Mouse (Mus musculus) heart, embryonic 13.5 days (tissue): ENCODE measurements around the gene Ppp4r1. TPM values are rescaled to one million over a fixed set of nuclear protein-coding genes. Genes with fewer than 3 reads are reported as not detected.

Experiments used
- ATAC-seq: fragments of 200-750 bp; cut with Nextera tagmentation; 2 replicates; pipeline ENCODE4 v1.8.0; 2017; ENCODE audit warnings: moderate TSS enrichment; ENCODE audit not compliant: insufficient number of reproducible peaks, low FRiP score, low TSS enrichment; ENCODE audit errors: extremely low read depth
- H3K27ac ChIP-seq: fragments of 300-500 bp; sonication (generic); replicated peaks from 2 replicates; pipeline ENCODE4 v1.5.1; 2015; ENCODE audit warnings: moderate library complexity, mild to moderate bottlenecking, inconsistent platforms
- H3K27me3 ChIP-seq: fragments of 300-500 bp; sonication (generic); replicated peaks from 2 replicates; pipeline ENCODE4 v1.6.1; 2015; ENCODE audit warnings: mild to moderate bottlenecking, inconsistent platforms
- H3K36me3 ChIP-seq: fragments of 300-500 bp; sonication (generic); 2 replicates; pipeline ENCODE4 v1.6.1; 2015; ENCODE audit warnings: mild to moderate bottlenecking, inconsistent platforms
- H3K4me1 ChIP-seq: fragments of 300-500 bp; sonication (generic); 2 replicates; pipeline ENCODE4 v1.6.1; 2015; ENCODE audit warnings: inconsistent platforms
- H3K4me2 ChIP-seq: fragments of 300-500 bp; sonication (generic); 2 replicates; pipeline ENCODE4 v1.6.1; 2015; ENCODE audit warnings: inconsistent platforms, mild to moderate bottlenecking, moderate library complexity
- H3K4me3 ChIP-seq: fragments of 300-500 bp; sonication (generic); 2 replicates; pipeline ENCODE4 v1.5.1; 2015; ENCODE audit warnings: moderate library complexity, mild to moderate bottlenecking, inconsistent platforms
- H3K9ac ChIP-seq: fragments of 300-500 bp; sonication (generic); 2 replicates; pipeline ENCODE4 v1.6.1; 2015; ENCODE audit warnings: inconsistent platforms, mild to moderate bottlenecking, moderate library complexity
- H3K9me3 ChIP-seq: fragments of 300-500 bp; sonication (generic); 2 replicates; pipeline ENCODE4 v1.6.1; 2016; ENCODE audit warnings: inconsistent platforms
- WGBS: fragments of 180-500 bp; shearing (Covaris S2); methylation state at CpG from one replicate; pipeline ENCODE4 v1.1.7; 2015; ENCODE audit warnings: mixed read lengths; 5-methylcytosine and 5-hydroxymethylcytosine counted together
- polyA plus RNA-seq: library from polyadenylated mRNA; unstranded; fragments of >200 nt; fragmentation: Nextera tagmentation; extraction: Ambion mirVana; gene quantifications from 2 replicates; pipeline ENCODE4 v1.2.1, GENCODE M21; 2015

Ppp4r1 gene
- polyA plus RNA-seq, result 28.1 and 28.7 TPM in 2 replicates

DNA sequence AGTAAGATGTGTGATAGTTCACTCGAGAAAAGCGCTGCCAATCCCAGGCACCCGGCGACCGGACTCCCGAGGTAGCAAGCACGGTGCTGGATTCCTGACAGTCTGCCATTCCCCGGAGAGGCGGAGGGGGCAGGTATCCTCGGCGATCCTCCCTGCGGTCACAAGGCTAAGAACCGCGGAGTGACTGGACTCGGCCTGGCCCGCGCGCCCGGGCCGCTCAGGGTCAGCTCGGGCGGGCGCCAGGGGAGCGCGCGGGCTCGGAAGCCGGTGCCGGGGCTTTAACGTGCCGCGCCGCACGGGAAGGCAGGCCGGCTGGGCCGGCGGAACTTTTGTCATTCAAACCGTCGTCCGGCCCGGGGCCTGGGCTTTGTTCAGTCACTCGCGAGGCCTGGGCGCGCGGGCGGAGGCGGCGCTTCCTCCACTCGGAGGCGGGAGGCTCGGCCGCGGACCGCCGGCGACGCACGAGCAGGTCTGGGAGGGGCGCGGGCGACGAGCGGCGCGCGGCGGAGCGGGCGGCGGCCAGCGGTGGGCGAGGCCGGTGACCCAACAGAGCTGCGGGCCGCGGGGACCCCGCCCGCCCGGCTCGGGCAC is at the start of gene Ppp4r1:
TSS of gene Ppp4r1 (plus strand) at position 23 of the 591 bp plus-strand sequence.
- peaks cover 26% of the 10 kb centered on the region for H3K36me3 ChIP-seq
- WGBS, result under 1% methylated on average over 60 of the region's 81 CpGs
- H3K4me1 ChIP-seq, result peaks cover 34% of the 10 kb centered on the region
- H3K9me3 ChIP-seq, result no peaks in the 10 kb centered on the region
- peak within 1 kb of the TSS; percentile 77 for H3K4me2 ChIP-seq
- peak within 1 kb of the TSS; percentile 96 for H3K4me3 ChIP-seq
- peak; percentile 69 for ATAC-seq
- peak within 1 kb of the TSS; percentile 99 for H3K9ac ChIP-seq
- no peaks in the 10 kb centered on the region for H3K27me3 ChIP-seq
- H3K27ac ChIP-seq, result peak within 1 kb of the TSS; percentile 99

DNA sequence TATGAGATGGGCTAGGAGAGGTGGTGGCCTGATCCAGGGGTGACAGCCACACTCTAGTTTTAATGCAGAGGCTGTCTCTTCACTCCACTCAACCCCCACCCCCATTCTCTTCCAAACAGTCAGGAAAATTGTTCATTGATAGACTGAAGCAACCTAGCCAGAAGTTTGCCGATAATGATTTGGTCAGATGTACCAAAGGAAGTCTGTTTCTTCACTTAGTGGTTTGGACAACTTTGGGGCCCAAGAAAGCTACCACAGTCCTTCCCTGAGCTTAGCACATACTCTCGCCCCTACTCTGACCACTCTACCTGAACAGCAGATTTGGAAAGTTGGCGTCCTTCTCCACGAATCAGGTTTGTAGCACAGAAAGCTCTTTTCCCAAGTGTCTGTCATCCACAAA is 49.7 kb upstream of the Ppp4r1 start:
- Histone ChIP-seq H3K4me2 (no peak overlapping the region), H3K4me1 (0 out of 2 replicates have a peak, but pooled peaks cover 6% of the 10 kb centered on the region), H3K27ac (no peak overlapping the region), H3K9me3 (no peaks in the 10 kb centered on the region), H3K36me3 (no peaks in the 10 kb centered on the region), H3K4me3 (no peak overlapping the region), H3K27me3 (no peaks in the 10 kb centered on the region), H3K9ac (no peak overlapping the region)
- 75% methylated on average over 4 of the region's 4 CpGs for WGBS
- ATAC-seq, result no peak

DNA sequence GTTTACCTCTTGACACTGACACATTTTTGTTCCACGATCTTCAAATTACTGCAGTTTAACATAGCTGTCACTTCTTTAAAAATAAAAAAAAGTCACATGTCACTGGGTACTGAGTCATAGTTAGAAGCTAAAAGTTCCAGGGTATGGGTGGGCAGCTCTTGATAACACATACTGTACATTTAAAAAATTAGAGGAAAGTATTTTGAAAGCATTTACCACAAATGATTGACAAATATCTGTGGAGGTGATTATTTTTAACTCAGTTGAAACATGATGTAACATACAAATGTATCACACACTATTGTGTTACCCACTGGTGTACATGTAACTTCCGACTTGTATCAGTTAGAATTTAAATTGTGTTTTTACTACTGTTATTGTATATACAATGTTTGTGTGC is 47.3 kb upstream of the Ppp4r1 start:
- WGBS, result 86% methylated on average over 2 of the region's 2 CpGs
- Histone ChIP-seq H3K27me3 (no peaks in the 10 kb centered on the region), H3K4me2 (no peak overlapping the region), H3K27ac (no peak overlapping the region), H3K36me3 (no peaks in the 10 kb centered on the region), H3K9me3 (no peaks in the 10 kb centered on the region), H3K9ac (no peak overlapping the region), H3K4me1 (peaks cover 11% of the 10 kb centered on the region), H3K4me3 (no peak overlapping the region)
- ATAC-seq, result no peak

DNA sequence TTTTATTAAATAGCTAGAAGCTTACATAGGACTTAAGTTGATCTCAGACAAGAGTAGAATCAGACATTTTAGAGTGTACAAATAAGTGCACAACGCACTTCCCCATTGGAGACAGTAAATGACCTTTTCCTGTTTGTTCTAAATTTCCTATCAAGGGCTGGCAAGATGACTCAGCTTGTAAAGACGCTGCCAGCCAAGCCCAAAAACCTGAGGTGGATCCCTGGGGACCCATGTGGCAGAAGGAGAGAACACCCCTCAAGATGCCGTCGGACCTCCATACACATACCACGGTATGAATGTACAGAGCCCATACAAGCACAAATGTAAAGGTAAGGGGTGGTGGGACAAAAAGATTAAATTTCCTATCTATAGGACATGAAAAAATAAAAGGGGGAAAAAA is 45.2 kb upstream of the Ppp4r1 start:
- no peak overlapping the region for H3K9ac ChIP-seq
- H3K9me3 ChIP-seq, result no peaks in the 10 kb centered on the region
- ATAC-seq, result no peak
- no peaks in the 10 kb centered on the region for H3K36me3 ChIP-seq
- 71% methylated on average over 5 of the region's 5 CpGs for WGBS
- no peak overlapping the region for H3K4me3 ChIP-seq
- peaks cover 14% of the 10 kb centered on the region for H3K4me1 ChIP-seq
- H3K27ac ChIP-seq, result peak overlapping the region; percentile 40
- no peaks in the 10 kb centered on the region for H3K27me3 ChIP-seq
- no peak overlapping the region for H3K4me2 ChIP-seq

DNA sequence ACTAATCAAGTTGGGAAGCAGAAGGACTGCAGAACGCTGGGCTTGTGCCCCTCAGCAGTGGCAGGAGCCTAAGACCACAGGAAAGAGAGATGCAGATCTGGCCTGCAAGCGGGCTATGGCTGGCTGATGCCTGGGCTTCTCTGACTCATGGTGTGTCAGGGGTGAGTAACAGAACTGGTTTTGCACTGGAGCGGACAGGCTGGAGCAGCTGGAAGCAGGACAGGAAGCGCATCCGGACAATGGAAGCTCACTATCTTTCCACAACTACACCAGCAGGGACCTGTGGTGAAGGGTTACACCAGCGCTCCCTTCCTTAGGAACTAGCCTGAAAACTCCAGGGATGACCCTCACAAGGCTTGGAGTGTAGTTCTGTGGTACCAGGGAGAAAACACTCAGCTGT is 44.8 kb upstream of the Ppp4r1 start:
- Histone ChIP-seq H3K36me3 (no peaks in the 10 kb centered on the region), H3K9ac (no peak overlapping the region), H3K4me1 (peaks cover 14% of the 10 kb centered on the region), H3K9me3 (no peaks in the 10 kb centered on the region), H3K4me2 (no peak overlapping the region), H3K27me3 (no peaks in the 10 kb centered on the region), H3K27ac (peak overlapping the region; percentile 40), H3K4me3 (no peak overlapping the region)
- no peak for ATAC-seq
- WGBS, result 66% methylated on average over 6 of the region's 6 CpGs

DNA sequence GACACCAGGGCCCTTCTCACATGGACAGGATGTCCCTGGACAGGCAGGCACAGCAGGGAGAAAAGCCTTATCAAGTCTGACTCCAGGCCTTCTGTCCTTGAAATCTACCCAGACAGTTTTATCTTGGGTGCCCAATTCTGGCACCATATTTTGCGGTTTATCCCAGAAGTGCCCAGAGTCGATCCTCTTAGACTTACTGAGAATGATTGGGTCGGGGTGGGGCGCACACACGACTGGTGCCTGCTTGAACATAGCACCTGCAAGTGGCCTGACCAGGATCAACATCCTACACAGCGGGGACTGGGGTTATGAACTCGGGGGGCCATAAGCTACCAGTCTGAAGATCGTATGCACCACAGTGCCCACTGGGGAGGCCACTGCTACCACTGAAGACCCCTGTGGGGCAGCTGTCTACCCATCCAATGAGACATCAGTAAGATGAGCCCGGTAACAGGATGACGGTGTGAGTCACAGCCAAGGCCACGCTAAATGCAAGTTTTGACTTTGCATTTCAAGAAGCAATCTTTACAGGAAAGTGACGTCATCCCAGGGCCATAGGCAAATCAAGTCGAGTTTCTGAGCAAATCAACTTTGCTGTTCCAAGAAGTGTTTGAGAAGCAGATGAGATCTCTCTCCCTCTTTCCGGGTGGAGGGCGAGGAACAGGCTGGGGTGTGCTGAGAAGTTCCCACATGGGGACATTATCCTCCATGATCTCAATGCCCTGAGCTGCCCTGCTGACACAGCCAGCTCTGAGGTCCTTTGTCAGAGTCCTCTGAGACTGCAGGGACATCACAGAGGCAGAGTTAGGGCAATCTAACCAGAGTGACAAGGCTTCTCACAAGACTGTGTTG is 42.3 kb upstream of the Ppp4r1 start:
- no peaks in the 10 kb centered on the region for H3K27me3 ChIP-seq
- ATAC-seq, result no peak
- WGBS, result 58% methylated on average over 15 of the region's 15 CpGs

DNA sequence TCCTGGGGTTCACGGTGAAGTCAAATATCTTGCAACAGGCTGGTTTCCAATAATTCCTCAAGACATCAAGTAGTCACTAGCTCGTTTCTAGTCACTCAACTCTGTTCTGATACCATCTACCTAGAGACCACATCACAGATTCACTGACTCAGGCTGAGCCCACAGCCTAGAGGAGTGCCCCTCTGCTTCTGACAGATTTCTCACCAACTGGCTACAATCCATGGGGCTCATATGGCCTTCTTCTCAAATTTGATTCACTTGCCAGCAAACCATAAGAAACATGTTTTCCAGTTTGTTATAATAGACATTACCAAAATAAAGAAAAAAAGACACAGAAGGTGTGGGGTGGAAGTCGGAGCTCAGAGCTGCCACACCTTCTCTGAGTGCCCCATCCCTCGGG is 40.8 kb upstream of the Ppp4r1 start:
- H3K4me2 ChIP-seq, result no peak overlapping the region
- no peak overlapping the region for H3K9ac ChIP-seq
- no peaks in the 10 kb centered on the region for H3K9me3 ChIP-seq
- 80% methylated on average over 4 of the region's 4 CpGs for WGBS
- H3K36me3 ChIP-seq, result peaks cover 7% of the 10 kb centered on the region
- peaks cover 14% of the 10 kb centered on the region for H3K4me1 ChIP-seq
- no peak overlapping the region for H3K27ac ChIP-seq
- ATAC-seq, result no peak
- no peaks in the 10 kb centered on the region for H3K27me3 ChIP-seq
- H3K4me3 ChIP-seq, result no peak overlapping the region

More for the DNA sequence above, 42.3 kb upstream of the Ppp4r1 start:
- Histone ChIP-seq H3K9ac (no peak overlapping the region), H3K4me2 (no peak overlapping the region), H3K4me3 (no peak overlapping the region), H3K27ac (peak overlapping the region; percentile 32), H3K36me3 (peaks cover 7% of the 10 kb centered on the region), H3K9me3 (no peaks in the 10 kb centered on the region), H3K4me1 (peaks cover 14% of the 10 kb centered on the region)

DNA sequence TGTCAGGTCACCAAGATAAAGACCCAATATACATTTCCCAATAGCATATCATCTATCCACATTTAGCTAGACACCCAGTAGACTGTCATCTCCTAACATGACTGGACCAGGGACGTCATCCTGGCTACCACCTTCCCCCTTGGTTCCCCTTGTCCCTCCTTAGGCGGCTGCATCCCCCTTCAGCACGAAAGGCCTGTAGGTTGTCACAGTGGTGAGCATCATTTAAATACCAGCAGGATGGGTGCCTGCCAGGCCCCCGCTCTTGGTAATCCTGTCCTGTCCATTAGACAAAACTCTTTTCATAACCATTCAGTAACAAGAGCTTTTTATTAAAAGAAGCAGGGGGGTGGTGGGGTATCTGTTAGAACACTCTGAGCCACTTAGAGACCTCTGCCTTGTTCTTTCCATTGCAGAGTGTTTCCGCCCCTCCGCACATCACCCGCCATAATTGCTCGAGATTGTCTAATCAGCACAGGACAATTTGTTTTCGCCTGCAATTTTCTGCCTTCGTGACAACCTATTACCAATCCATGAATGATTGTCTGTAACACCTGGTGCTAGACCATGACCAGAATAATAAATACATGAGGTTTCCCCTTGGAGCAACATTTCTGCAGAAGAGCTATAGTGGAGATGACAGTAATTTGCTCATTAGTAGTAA is 40.0 kb upstream of the Ppp4r1 start:
- no peak for ATAC-seq
- H3K27me3 ChIP-seq, result no peaks in the 10 kb centered on the region
- peaks cover 14% of the 10 kb centered on the region for H3K4me1 ChIP-seq
- no peak overlapping the region for H3K9ac ChIP-seq
- no peak overlapping the region for H3K4me3 ChIP-seq
- 76% methylated on average over 10 of the region's 10 CpGs for WGBS
- peaks cover 7% of the 10 kb centered on the region for H3K36me3 ChIP-seq
- H3K4me2 ChIP-seq, result no peak overlapping the region
- no peaks in the 10 kb centered on the region for H3K9me3 ChIP-seq
- no peak overlapping the region for H3K27ac ChIP-seq

DNA sequence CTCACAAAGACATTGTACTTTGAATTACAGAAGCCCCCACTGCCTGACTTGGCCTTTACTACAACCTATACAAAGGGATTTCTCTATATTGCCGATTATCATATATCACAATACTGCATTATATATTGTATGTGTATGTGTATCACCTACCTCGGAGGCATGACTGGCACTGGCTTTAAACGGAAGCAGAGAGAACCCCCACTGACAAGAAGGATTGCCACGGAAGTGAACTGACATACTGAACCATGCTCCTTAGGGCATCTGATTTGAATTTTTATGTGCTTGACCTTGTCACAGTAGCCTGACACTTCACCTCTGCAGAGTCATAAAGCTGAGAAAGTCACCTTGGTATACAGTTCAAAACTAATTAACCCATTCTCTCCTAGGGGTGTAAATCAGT is 39.4 kb upstream of the Ppp4r1 start:
- WGBS, result 74% methylated on average over 4 of the region's 4 CpGs

DNA sequence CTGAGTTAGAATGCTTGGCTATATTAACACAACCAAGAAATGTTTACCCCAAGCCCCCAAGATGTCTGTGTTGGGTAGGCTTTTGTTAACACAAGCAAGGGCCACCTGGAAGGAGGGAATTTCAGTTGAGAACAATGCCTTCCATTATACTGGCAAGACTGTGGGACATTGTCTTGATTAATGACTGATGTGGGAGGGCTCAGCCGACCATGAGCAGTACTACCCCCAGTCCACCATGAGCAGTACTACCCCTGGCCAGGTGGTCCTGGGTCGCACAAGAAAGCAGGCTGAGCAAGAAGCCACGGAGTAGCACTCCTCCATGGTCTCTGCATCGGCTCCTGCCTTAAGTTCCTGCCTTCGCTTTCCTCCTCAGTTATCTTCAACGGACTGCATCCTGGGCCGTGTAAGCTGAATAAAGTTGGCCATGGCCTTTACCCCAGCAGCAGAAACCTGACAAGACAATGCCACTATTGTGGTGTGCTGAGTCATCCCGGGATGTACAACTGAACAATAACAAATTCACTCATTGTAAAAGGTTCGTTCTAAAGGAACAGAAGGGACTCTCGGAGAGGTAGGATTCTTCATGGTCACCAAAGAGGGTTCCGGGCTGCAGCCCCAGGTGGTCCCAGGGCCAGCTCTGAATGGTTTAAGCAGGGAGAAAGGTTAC is 38.6 kb upstream of the Ppp4r1 start:
- 80% methylated on average over 11 of the region's 11 CpGs for WGBS
- peaks cover 14% of the 10 kb centered on the region for H3K4me1 ChIP-seq
- no peak for ATAC-seq

More for the DNA sequence above, 39.4 kb upstream of the Ppp4r1 start:
- no peak for ATAC-seq
- Histone ChIP-seq H3K4me3 (no peak overlapping the region), H3K4me2 (no peak overlapping the region), H3K4me1 (peaks cover 14% of the 10 kb centered on the region), H3K27ac (no peak overlapping the region), H3K9me3 (no peaks in the 10 kb centered on the region), H3K9ac (no peak overlapping the region), H3K27me3 (no peaks in the 10 kb centered on the region), H3K36me3 (peaks cover 7% of the 10 kb centered on the region)

DNA sequence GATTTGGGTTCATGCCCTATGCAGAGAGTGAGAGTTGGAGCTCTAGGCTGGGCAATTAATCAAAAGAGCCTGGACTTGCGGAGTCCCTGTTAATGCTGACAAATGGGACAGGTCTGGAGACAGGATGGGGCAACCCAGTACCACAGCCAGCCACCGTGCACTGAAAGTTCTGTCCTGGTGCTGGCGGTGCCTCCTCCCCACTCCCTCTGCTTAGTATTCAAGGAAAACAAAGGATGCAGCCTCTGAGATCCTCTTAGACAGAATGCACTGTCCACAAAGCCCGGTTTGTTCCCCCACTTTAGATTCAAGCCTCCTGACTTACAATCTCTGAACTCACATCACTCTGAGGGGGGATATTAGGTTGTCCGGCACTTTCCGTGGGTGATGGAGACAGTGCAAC is 36.1 kb upstream of the Ppp4r1 start:
- 74% methylated on average over 6 of the region's 6 CpGs for WGBS
- no peak overlapping the region for H3K27ac ChIP-seq
- H3K4me3 ChIP-seq, result no peak overlapping the region
- H3K27me3 ChIP-seq, result no peaks in the 10 kb centered on the region
- H3K9me3 ChIP-seq, result peaks cover 4% of the 10 kb centered on the region; the same call in 1 of the 2 replicates
- H3K4me1 ChIP-seq, result peaks cover 3% of the 10 kb centered on the region; the same call in 1 of the 2 replicates
- no peak overlapping the region for H3K9ac ChIP-seq
- ATAC-seq, result no peak
- H3K4me2 ChIP-seq, result no peak overlapping the region
- H3K36me3 ChIP-seq, result peaks cover 7% of the 10 kb centered on the region

More for the DNA sequence above, 38.6 kb upstream of the Ppp4r1 start:
- Histone ChIP-seq H3K27ac (no peak overlapping the region), H3K4me3 (no peak overlapping the region), H3K4me2 (no peak overlapping the region), H3K27me3 (no peaks in the 10 kb centered on the region), H3K9me3 (no peaks in the 10 kb centered on the region), H3K9ac (no peak overlapping the region), H3K36me3 (peaks cover 7% of the 10 kb centered on the region)
